Mouse (Mus musculus) myocyte (in vitro differentiated cells): Measurements from ENCODE around the gene Fer1l5. TPM values are rescaled to one million over a fixed set of nuclear protein-coding genes. Genes with fewer than 3 reads are reported as not detected.

ENCODE experiments used
- H3K27me3 ChIP-seq: one replicate; pipeline ENCODE4 v1.6.1; 2011; ENCODE audit not compliant: control insufficient read depth, insufficient read depth, insufficient read length
- H3K36me3 ChIP-seq: one replicate; pipeline ENCODE4 v1.6.1; 2011; ENCODE audit not compliant: control insufficient read depth, insufficient read depth
- H3K4me2 ChIP-seq: one replicate; pipeline ENCODE4 v1.6.1; 2011; ENCODE audit warnings: low read depth, control low read depth
- H3K4me3 ChIP-seq: one replicate; pipeline ENCODE4 v1.5.1; 2011; ENCODE audit warnings: mild to moderate bottlenecking, control low read depth, moderate library complexity
- H3K79me2 ChIP-seq: one replicate; pipeline ENCODE4 v1.6.1; 2011; ENCODE audit not compliant: control insufficient read depth, insufficient read depth
- H3ac ChIP-seq: one replicate; pipeline ENCODE4 v1.6.1; 2011; ENCODE audit not compliant: control insufficient read depth, insufficient read length
- CEBPB ChIP-seq: IDR thresholded peaks from 2 replicates; pipeline ENCODE4 v1.6.1; 2011; ENCODE audit warnings: mild to moderate bottlenecking, moderate library complexity; ENCODE audit not compliant: poor library complexity, insufficient read depth, severe bottlenecking
- E2F4 ChIP-seq: IDR thresholded peaks from one replicate; pipeline ENCODE4 v1.6.1; 2011; ENCODE audit warnings: mild to moderate bottlenecking, control low read depth, moderate library complexity; ENCODE audit not compliant: insufficient read depth
- MAX ChIP-seq: IDR thresholded peaks from one replicate; pipeline ENCODE4 v1.6.1; 2011; ENCODE audit warnings: low read depth, mild to moderate bottlenecking, control low read depth
- MYOD1 ChIP-seq, 3 experiments: IDR thresholded peaks; one replicate each; pipeline ENCODE4 v1.6.1; 2011; ENCODE audit warnings: control low read depth in 2 of 3, low read depth in 2 of 3, mild to moderate bottlenecking in 2 of 3, moderate library complexity in 1 of 3; ENCODE audit not compliant: insufficient read length in 2 of 3, control insufficient read depth in 1 of 3
- MYOG ChIP-seq, 3 experiments: IDR thresholded peaks; one replicate each; pipeline ENCODE4 v1.6.1; 2011; ENCODE audit warnings: control low read depth in 2 of 3, low read depth in 2 of 3, mild to moderate bottlenecking in 2 of 3; ENCODE audit not compliant: insufficient read length in 2 of 3, control insufficient read depth in 1 of 3, insufficient read depth in 1 of 3
- POLR2A ChIP-seq: IDR thresholded peaks from one replicate; pipeline ENCODE4 v1.6.1; 2011; ENCODE audit warnings: low read depth, mild to moderate bottlenecking, control low read depth, moderate library complexity; ENCODE audit not compliant: insufficient read length
- POLR2AphosphoS2 ChIP-seq: IDR thresholded peaks from one replicate; pipeline ENCODE4 v1.6.1; 2011; ENCODE audit warnings: low read depth, control low read depth; ENCODE audit not compliant: insufficient read length
- REST ChIP-seq: IDR thresholded peaks from one replicate; pipeline ENCODE4 v1.6.1; 2011; ENCODE audit warnings: mild to moderate bottlenecking, control low read depth, moderate library complexity; ENCODE audit not compliant: insufficient read depth, insufficient read length
- SRF ChIP-seq: IDR thresholded peaks from one replicate; pipeline ENCODE4 v1.6.1; 2011; ENCODE audit warnings: low read depth; ENCODE audit not compliant: control insufficient read depth, insufficient read length
- TCF12 ChIP-seq: IDR thresholded peaks from one replicate; pipeline ENCODE4 v1.6.1; 2011; ENCODE audit warnings: mild to moderate bottlenecking, control low read depth; ENCODE audit not compliant: poor library complexity, insufficient read depth, severe bottlenecking
- TCF3 ChIP-seq: IDR thresholded peaks from one replicate; pipeline ENCODE4 v1.6.1; 2011; ENCODE audit warnings: low read depth, control low read depth; ENCODE audit not compliant: insufficient read length
- USF1 ChIP-seq: IDR thresholded peaks from one replicate; pipeline ENCODE4 v1.6.1; 2011; ENCODE audit warnings: low read depth, mild to moderate bottlenecking, control low read depth, moderate library complexity
- polyA plus RNA-seq: library from polyadenylated mRNA; unstranded; fragments of >200 nt; fragmentation: generic; extraction: Trizol; gene quantifications from one replicate; pipeline ENCODE4 v1.2.1, GENCODE M21; 2012; ENCODE audit warnings: missing spikeins

The Fer1l5 gene
- polyA plus RNA-seq, 1 experiment = 0.59 TPM

DNA sequence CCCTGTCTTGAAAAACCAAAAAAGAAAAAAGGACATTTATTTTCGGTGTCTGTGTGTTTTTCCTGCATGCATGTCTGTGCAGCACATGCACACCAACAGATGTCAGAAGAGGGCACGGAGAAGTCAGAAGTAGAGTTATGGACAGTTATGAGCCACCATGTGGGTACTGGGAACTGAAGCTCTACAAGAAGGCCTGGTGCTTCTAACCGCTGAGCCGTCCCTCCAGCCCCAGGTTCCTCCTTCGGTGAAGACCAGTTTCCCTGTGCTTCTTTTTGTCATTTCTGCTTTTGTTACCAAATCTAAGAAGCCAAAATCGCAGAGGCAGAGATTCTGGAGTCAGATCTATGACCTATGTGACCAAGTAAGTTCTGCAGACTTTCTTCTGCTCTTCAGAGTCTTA is 64.4 kb downstream of the Fer1l5 start:
- Histone ChIP-seq H3K4me2 (no peak overlapping the region), H3ac (no peak overlapping the region), H3K4me3 (no peak overlapping the region), H3K36me3 (peaks cover 29% of the 10 kb centered on the region), H3K79me2 (no peaks in the 10 kb centered on the region), H3K27me3 (no peaks in the 10 kb centered on the region)
- no peak for TF ChIP-seq POLR2A

DNA sequence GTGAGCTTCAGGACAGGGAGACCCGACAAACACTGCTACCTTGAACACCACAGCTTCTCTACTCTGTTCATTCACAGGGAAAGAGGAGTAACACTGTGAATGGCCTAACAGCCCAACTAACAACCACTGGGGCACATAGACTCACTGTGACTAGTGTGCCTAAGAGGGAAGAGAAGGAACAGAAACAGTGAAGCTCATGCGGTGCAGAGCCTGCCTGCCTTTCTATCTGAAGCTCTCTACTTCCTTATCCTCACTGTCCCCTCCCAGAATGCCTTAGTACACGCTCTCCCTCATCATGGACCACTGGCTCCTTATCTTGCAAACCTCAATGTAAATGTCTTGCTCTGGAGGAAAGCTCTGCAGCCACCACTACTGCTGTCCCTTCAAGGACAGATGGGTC is 65.1 kb downstream of the Fer1l5 start:
- Histone ChIP-seq H3K79me2 (no peaks in the 10 kb centered on the region), H3K36me3 (peaks cover 25% of the 10 kb centered on the region), H3K27me3 (no peaks in the 10 kb centered on the region), H3ac (no peak overlapping the region), H3K4me2 (peak overlapping the region; percentile 5), H3K4me3 (no peak overlapping the region)
- TF ChIP-seq MYOG (IDR thresholded peaks at IDR 0.05; ENCODE audit: control insufficient read depth in 1 of 3, insufficient read depth in 1 of 3, insufficient read length in 2 of 3, low read depth in 2 of 3) (no peak), SRF (no peak), TCF3 (no peak), USF1 (no peak), E2F4 (no peak), POLR2A (no peak), CEBPB (no peak), REST (no peak), MAX (no peak), POLR2AphosphoS2 (no peak), TCF12 (no peak), MYOD1 (IDR thresholded peaks at IDR 0.05; ENCODE audit: control insufficient read depth in 1 of 3, insufficient read length in 2 of 3, low read depth in 2 of 3) (no peak)

DNA sequence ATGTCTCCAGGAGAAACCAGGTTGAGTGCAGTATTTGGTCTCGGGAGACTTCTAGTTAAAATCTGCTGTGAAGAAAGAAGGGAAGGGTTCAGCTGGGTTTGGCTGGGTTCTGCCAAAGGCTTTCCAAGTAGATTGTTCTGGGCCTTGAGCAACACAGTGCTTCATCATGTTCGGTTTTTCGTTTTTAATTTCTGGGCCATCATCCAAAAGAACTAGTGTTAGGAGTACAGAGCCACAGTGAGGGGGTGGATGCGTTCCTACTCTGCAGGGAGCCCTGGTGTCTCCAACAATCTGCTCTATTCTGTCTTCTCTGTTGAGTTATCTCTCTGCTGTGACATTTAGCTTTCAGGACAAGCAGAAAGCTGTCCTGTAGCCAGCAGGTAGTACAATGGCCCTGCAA is 69.0 kb downstream of the Fer1l5 start:
- no peaks in the 10 kb centered on the region for H3K79me2 ChIP-seq
- H3K4me2 ChIP-seq = no peak overlapping the region
- H3ac ChIP-seq = no peak overlapping the region
- H3K4me3 ChIP-seq = no peak overlapping the region
- H3K27me3 ChIP-seq = no peaks in the 10 kb centered on the region
- H3K36me3 ChIP-seq = peaks cover 34% of the 10 kb centered on the region
- TF ChIP-seq USF1 (no peak), E2F4 (no peak)

DNA sequence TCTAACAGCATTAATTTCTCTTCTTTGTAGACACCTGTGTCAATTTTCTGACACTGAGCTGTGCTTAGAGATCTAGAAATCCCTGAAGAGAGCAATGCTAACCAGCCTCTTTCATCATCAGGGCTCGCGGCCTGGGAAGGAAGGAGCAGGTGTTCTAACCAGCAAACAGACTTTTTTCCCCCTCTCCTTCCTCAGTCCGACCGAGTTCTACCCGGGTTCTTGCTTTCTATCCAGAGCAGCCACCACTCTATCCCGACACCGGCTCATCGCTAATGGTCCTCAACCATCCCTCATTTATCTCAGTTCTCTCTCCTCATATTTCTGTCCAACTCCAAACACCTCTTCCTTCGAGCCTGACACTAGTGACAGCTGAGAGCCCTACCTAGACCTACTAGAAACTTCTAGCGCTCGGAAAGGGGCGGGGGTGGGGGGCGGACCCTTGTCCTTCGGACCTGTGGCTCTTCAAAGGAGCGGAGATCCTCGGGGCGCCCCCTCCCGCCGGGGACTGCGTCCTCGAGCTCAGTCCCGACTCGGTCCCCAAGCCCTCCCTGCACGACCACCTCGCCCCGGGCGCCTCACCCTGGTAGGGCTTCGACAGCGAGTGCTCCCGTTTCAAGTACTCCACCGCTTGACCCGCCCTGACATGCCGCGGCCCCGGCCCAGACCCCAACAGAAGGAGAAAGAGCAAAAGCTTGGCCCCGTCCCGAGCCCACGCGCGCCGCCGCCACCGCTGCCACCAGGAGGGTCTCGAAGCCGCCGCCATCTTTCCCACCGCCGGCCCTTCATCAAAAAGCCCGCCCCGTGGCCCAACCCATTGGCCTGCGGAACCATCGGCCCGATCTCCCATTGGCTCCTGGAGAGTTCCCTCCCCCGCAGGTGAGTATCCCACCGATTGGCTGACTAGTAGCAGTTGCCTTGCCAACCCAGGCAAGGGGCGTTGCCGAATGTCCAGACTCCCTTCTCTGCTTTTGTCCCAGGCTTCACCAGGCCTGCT is 72.7 kb downstream of the Fer1l5 start, which contains the start of gene Lman2l:
Lman2l (minus strand) TSS at position 801 of the 994 bp plus-strand sequence.
- H3K27me3 ChIP-seq = no peaks in the 10 kb centered on the region

DNA sequence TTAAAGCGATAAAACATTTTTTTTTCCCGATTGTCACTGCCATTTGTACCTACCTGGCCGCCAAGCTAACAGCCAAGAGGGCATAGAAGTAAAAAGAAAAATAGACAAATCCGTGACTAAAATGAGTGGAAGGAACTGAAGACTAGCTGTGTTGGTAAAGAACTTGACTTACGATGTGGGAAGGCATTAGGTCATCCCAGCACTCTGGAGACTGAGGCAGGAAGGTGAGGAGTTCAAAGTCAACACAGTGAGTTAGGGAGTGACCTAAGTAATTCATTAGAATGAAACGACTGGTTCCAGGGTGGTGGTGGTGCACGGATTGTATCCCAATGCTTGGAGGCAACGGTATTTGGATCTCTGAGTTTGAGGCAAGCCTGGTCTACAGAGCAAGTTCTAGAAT is 73.4 kb downstream of the Fer1l5 start:
- Histone ChIP-seq H3K79me2 (no peaks in the 10 kb centered on the region), H3K4me3 (peak overlapping the region; percentile 59), H3K4me2 (peak overlapping the region; percentile 65)

More for the DNA sequence above, 72.7 kb downstream of the Fer1l5 start, which contains the start of gene Lman2l:
- Histone ChIP-seq H3K79me2 (no peaks in the 10 kb centered on the region), H3K36me3 (peaks cover 10% of the 10 kb centered on the region), H3K4me3 (peak within 1 kb of the TSS; percentile 59), H3K4me2 (peak within 1 kb of the TSS; percentile 77), H3ac (peak within 1 kb of the TSS; percentile 53)
- TF ChIP-seq E2F4 (no peak), MYOG (IDR thresholded peaks at IDR 0.05; ENCODE audit: control insufficient read depth in 1 of 3, insufficient read depth in 1 of 3, insufficient read length in 2 of 3, low read depth in 2 of 3) (peak in 1 of 3 experiments; percentile 12), SRF (no peak), MAX (no peak), POLR2AphosphoS2 (peak; percentile 55), TCF12 (no peak), CEBPB (no peak), POLR2A (peak; percentile 69), MYOD1 (IDR thresholded peaks at IDR 0.05; ENCODE audit: control insufficient read depth in 1 of 3, insufficient read length in 2 of 3, low read depth in 2 of 3) (no peak), TCF3 (no peak)

More for the DNA sequence above, 73.4 kb downstream of the Fer1l5 start:
- peaks cover 10% of the 10 kb centered on the region for H3K36me3 ChIP-seq
- TF ChIP-seq TCF3 (no peak), POLR2AphosphoS2 (no peak)
- no peaks in the 10 kb centered on the region for H3K27me3 ChIP-seq
- H3ac ChIP-seq = peak overlapping the region; percentile 53
